Mouse (Mus musculus) limb, embryonic 12.5 days (tissue): ENCODE data around the gene Fgfr2. TPM values are rescaled to one million over a fixed set of nuclear protein-coding genes. Genes with fewer than 3 reads are reported as not detected.

Source experiments
- ATAC-seq: fragments of 200-750 bp; cut with Nextera tagmentation; 2 replicates; pipeline ENCODE4 v1.8.0; 2017; ENCODE audit warnings: low read depth, moderate TSS enrichment; ENCODE audit not compliant: insufficient number of reproducible peaks, insufficient read depth, low FRiP score, low TSS enrichment
- H3K27ac ChIP-seq: fragments of 300-500 bp; sonication (generic); 2 replicates; pipeline ENCODE4 v1.5.1; 2016; ENCODE audit warnings: mild to moderate bottlenecking, moderate library complexity
- H3K27me3 ChIP-seq: fragments of 300-500 bp; sonication (generic); 2 replicates; pipeline ENCODE4 v1.6.1; 2016; ENCODE audit warnings: mild to moderate bottlenecking, moderate library complexity
- H3K36me3 ChIP-seq: fragments of 300-500 bp; sonication (generic); 2 replicates; pipeline ENCODE4 v1.6.1; 2016; ENCODE audit warnings: mild to moderate bottlenecking, moderate library complexity
- H3K4me1 ChIP-seq: fragments of 300-500 bp; sonication (generic); replicated peaks from 2 replicates; pipeline ENCODE4 v1.6.1; 2016
- H3K4me2 ChIP-seq: fragments of 300-500 bp; sonication (generic); 2 replicates; pipeline ENCODE4 v1.6.1; 2016; ENCODE audit warnings: mild to moderate bottlenecking, moderate library complexity
- H3K4me3 ChIP-seq: fragments of 300-500 bp; sonication (generic); replicated peaks from 2 replicates; pipeline ENCODE4 v1.5.1; 2016; ENCODE audit warnings: mild to moderate bottlenecking
- H3K9ac ChIP-seq: fragments of 300-500 bp; sonication (generic); replicated peaks from 2 replicates; pipeline ENCODE4 v1.6.1; 2016; ENCODE audit warnings: mild to moderate bottlenecking, moderate library complexity
- H3K9me3 ChIP-seq: fragments of 300-500 bp; sonication (generic); 2 replicates; pipeline ENCODE4 v1.6.1; 2016; ENCODE audit warnings: mild to moderate bottlenecking, moderate library complexity
- WGBS: fragments of 180-500 bp; shearing (Covaris S2); methylation state at CpG from one replicate; pipeline ENCODE4 v1.1.7; 2016; 5-methylcytosine and 5-hydroxymethylcytosine counted together
- polyA plus RNA-seq: library from polyadenylated mRNA; unstranded; fragments of >200 nt; fragmentation: Nextera tagmentation; extraction: Ambion mirVana; gene quantifications from 2 replicates; pipeline ENCODE4 v1.2.1, GENCODE M21; 2016

Gene Fgfr2
- polyA plus RNA-seq, 1 experiment from 2014 or later, result 112 TPM

- H3K27me3 ChIP-seq, result no peaks in the 10 kb centered on the region
- no peak overlapping the region for H3K27ac ChIP-seq
- no peak overlapping the region for H3K4me3 ChIP-seq
- no peak overlapping the region for H3K4me2 ChIP-seq
- no peaks in the 10 kb centered on the region for H3K9me3 ChIP-seq
- H3K36me3 ChIP-seq, result peaks cover 35% of the 10 kb centered on the region
- no peak overlapping the region for H3K9ac ChIP-seq
- 33% methylated on average over 3 of the region's 3 CpGs for WGBS
- H3K4me1 ChIP-seq, result peaks cover 23% of the 10 kb centered on the region
- no peak for ATAC-seq
These were observed 119.7 kb downstream of the Fgfr2 start for GRCm38 (mm10) chr7:133003421-133003820.

GRCm38 (mm10) chr7:133002271-133002670, 120.9 kb downstream of the Fgfr2 start:
- no peak for ATAC-seq
- 92% methylated on average over 6 of the region's 6 CpGs for WGBS
- Histone ChIP-seq H3K4me2 (no peak overlapping the region), H3K36me3 (peaks cover 44% of the 10 kb centered on the region), H3K4me3 (no peak overlapping the region), H3K27ac (no peak overlapping the region), H3K4me1 (peaks cover 23% of the 10 kb centered on the region), H3K9me3 (no peaks in the 10 kb centered on the region), H3K27me3 (no peaks in the 10 kb centered on the region), H3K9ac (no peak overlapping the region)

GRCm38 (mm10) chr7:133001388-133001787, 121.8 kb downstream of the Fgfr2 start:
- no peak overlapping the region for H3K4me3 ChIP-seq
- no peak overlapping the region for H3K9ac ChIP-seq
- H3K27me3 ChIP-seq, result no peaks in the 10 kb centered on the region
- H3K36me3 ChIP-seq, result peaks cover 50% of the 10 kb centered on the region
- H3K27ac ChIP-seq, result no peak overlapping the region
- 93% methylated on average over 3 of the region's 3 CpGs for WGBS
- no peaks in the 10 kb centered on the region for H3K9me3 ChIP-seq
- H3K4me1 ChIP-seq, result peaks cover 22% of the 10 kb centered on the region
- H3K4me2 ChIP-seq, result no peak overlapping the region
- no peak for ATAC-seq

GRCm38 (mm10) chr7:132999061-132999460, 124.1 kb downstream of the Fgfr2 start:
- Histone ChIP-seq H3K36me3 (peaks cover 60% of the 10 kb centered on the region), H3K9me3 (no peaks in the 10 kb centered on the region), H3K9ac (no peak overlapping the region), H3K27ac (no peak overlapping the region), H3K4me2 (no peak overlapping the region), H3K4me1 (peaks cover 9% of the 10 kb centered on the region; the same call in 1 of the 2 replicates), H3K4me3 (no peak overlapping the region), H3K27me3 (no peaks in the 10 kb centered on the region)
- no peak for ATAC-seq
- WGBS, result 96% methylated on average over 11 of the region's 11 CpGs

GRCm38 (mm10) chr7:132998639-132999038, 124.5 kb downstream of the Fgfr2 start:
- H3K27me3 ChIP-seq, result no peaks in the 10 kb centered on the region
- no peak overlapping the region for H3K4me2 ChIP-seq
- no peak overlapping the region for H3K4me3 ChIP-seq
- no peaks in the 10 kb centered on the region for H3K9me3 ChIP-seq
- no peak overlapping the region for H3K27ac ChIP-seq
- H3K4me1 ChIP-seq, result peaks cover 6% of the 10 kb centered on the region; the same call in 1 of the 2 replicates
- peaks cover 64% of the 10 kb centered on the region for H3K36me3 ChIP-seq
- H3K9ac ChIP-seq, result no peak overlapping the region
- 95% methylated on average over 12 of the region's 12 CpGs for WGBS
- ATAC-seq, result no peak

- no peak overlapping the region for H3K27ac ChIP-seq
- H3K4me1 ChIP-seq, result no peaks in the 10 kb centered on the region
- no peaks in the 10 kb centered on the region for H3K9me3 ChIP-seq
- ATAC-seq, result no peak
- WGBS, result 88% methylated on average over 5 of the region's 5 CpGs
- no peak overlapping the region for H3K4me2 ChIP-seq
- no peak overlapping the region for H3K4me3 ChIP-seq
- no peak overlapping the region for H3K9ac ChIP-seq
- H3K36me3 ChIP-seq, result peaks cover 82% of the 10 kb centered on the region
- no peaks in the 10 kb centered on the region for H3K27me3 ChIP-seq
These were observed 126.8 kb downstream of the Fgfr2 start for GRCm38 (mm10) chr7:132996391-132996790.

- H3K36me3 ChIP-seq, result peaks cover 95% of the 10 kb centered on the region
- 85% methylated on average over 6 of the region's 6 CpGs for WGBS
These were observed 128.4 kb downstream of the Fgfr2 start for GRCm38 (mm10) chr7:132994628-132995191.

GRCm38 (mm10) chr7:132994120-132994519, 129.0 kb downstream of the Fgfr2 start:
- Histone ChIP-seq H3K36me3 (peaks cover 96% of the 10 kb centered on the region), H3K9ac (no peak overlapping the region), H3K4me2 (no peak overlapping the region), H3K27ac (no peak overlapping the region), H3K27me3 (no peaks in the 10 kb centered on the region), H3K9me3 (no peaks in the 10 kb centered on the region), H3K4me3 (no peak overlapping the region), H3K4me1 (no peaks in the 10 kb centered on the region)
- WGBS, result 87% methylated on average over 8 of the region's 8 CpGs
- ATAC-seq, result no peak

More at GRCm38 (mm10) chr7:132994628-132995191, 128.4 kb downstream of the Fgfr2 start:
- H3K27me3 ChIP-seq, result no peaks in the 10 kb centered on the region
- no peaks in the 10 kb centered on the region for H3K9me3 ChIP-seq
- H3K9ac ChIP-seq, result no peak overlapping the region
- H3K4me3 ChIP-seq, result no peak overlapping the region
- no peak overlapping the region for H3K4me2 ChIP-seq
- ATAC-seq, result no peak
- no peaks in the 10 kb centered on the region for H3K4me1 ChIP-seq
- no peak overlapping the region for H3K27ac ChIP-seq

GRCm38 (mm10) chr7:132992967-132993615, 130.1 kb downstream of the Fgfr2 start:
- H3K9ac ChIP-seq, result no peak overlapping the region
- no peak overlapping the region for H3K4me3 ChIP-seq
- no peak overlapping the region for H3K4me2 ChIP-seq
- peaks cover 96% of the 10 kb centered on the region for H3K36me3 ChIP-seq
- WGBS, result 88% methylated on average over 9 of the region's 9 CpGs
- no peaks in the 10 kb centered on the region for H3K27me3 ChIP-seq
- no peak for ATAC-seq
- H3K27ac ChIP-seq, result no peak overlapping the region
- no peaks in the 10 kb centered on the region for H3K9me3 ChIP-seq
- H3K4me1 ChIP-seq, result no peaks in the 10 kb centered on the region

GRCm38 (mm10) chr7:132991240-132991900, 131.8 kb downstream of the Fgfr2 start:
- ATAC-seq, result no peak
- H3K4me3 ChIP-seq, result no peak overlapping the region
- no peak overlapping the region for H3K9ac ChIP-seq
- H3K9me3 ChIP-seq, result no peaks in the 10 kb centered on the region
- H3K36me3 ChIP-seq, result peaks cover 89% of the 10 kb centered on the region
- H3K27me3 ChIP-seq, result no peaks in the 10 kb centered on the region
- WGBS, result 90% methylated on average over 14 of the region's 14 CpGs
- no peak overlapping the region for H3K4me2 ChIP-seq
- no peaks in the 10 kb centered on the region for H3K4me1 ChIP-seq
- H3K27ac ChIP-seq, result no peak overlapping the region

- ATAC-seq, result no peak
- Histone ChIP-seq H3K4me1 (no peaks in the 10 kb centered on the region), H3K9ac (no peak overlapping the region), H3K36me3 (peaks cover 86% of the 10 kb centered on the region), H3K27me3 (no peaks in the 10 kb centered on the region), H3K4me2 (no peak overlapping the region), H3K27ac (no peak overlapping the region), H3K9me3 (no peaks in the 10 kb centered on the region), H3K4me3 (no peak overlapping the region)
- WGBS, result 94% methylated on average over 5 of the region's 5 CpGs
These were observed 133.3 kb downstream of the Fgfr2 start for GRCm38 (mm10) chr7:132989839-132990238.
